Mouse (Mus musculus): ENCODE results near the gene Klf12. TPM values are rescaled to one million over a fixed set of nuclear protein-coding genes. Genes with fewer than 3 reads are reported as not detected.
"Not testable (repeated sequence)": the region's sequence is repeated elsewhere in the genome, so short reads cannot be mapped to it uniquely, and the experiment has no call there.

Klf12 gene
- polyA plus RNA-seq, 1 experiment from 2014 or later, result 13.2 TPM

- H3K9me3 ChIP-seq (replicated peaks), result no peaks in the 10 kb centered on the region
- H3K27me3 ChIP-seq, result no peaks in the 10 kb centered on the region
- WGBS, result 18% methylated on average over 7 of the region's 7 CpGs
- no peaks in the 10 kb centered on the region for H3K4me1 ChIP-seq
- H3K36me3 ChIP-seq, result no peaks in the 10 kb centered on the region
- H3K4me3 ChIP-seq (replicated peaks), result no peak overlapping the region
- H3K27ac ChIP-seq, result no peak overlapping the region
- H3K4me2 ChIP-seq, result no peak overlapping the region
- no peak overlapping the region for H3K9ac ChIP-seq
- peak; percentile 88 for ATAC-seq (replicated peaks; ENCODE audit: low FRiP score)
Observed at GRCm38 (mm10) chr14:99894708-99895383, 389.6 kb downstream of the Klf12 start.

DNA sequence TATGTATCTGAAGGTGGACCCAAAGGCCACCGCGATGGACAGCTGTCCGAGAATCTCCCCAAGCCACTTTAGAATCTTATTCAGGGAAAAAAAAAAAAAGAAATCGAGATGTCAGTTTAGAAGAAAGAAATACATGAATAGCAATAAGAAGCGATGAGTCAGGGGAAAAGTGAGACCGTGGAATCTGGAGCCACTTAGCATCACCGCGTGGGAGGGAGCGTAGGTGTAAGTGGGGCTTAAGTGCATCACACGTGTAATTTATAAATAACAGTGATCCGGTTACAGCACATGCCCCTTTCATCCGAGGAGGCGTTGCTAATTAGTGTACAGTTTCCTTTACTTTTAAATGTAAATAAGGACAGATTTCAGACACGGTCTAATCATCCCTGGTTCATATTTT, 390.4 kb downstream of the Klf12 start:
- no peak overlapping the region for H3K27ac ChIP-seq
- no peak overlapping the region for H3K9ac ChIP-seq
- no peaks in the 10 kb centered on the region for H3K36me3 ChIP-seq
- H3K4me1 ChIP-seq, result no peaks in the 10 kb centered on the region
- WGBS, result 64% methylated on average over 14 of the region's 14 CpGs
- H3K9me3 ChIP-seq (replicated peaks), result no peaks in the 10 kb centered on the region
- ATAC-seq (replicated peaks; ENCODE audit: low FRiP score), result no peak
- no peak overlapping the region for H3K4me3 ChIP-seq (replicated peaks)
- no peaks in the 10 kb centered on the region for H3K27me3 ChIP-seq
- H3K4me2 ChIP-seq, result no peak overlapping the region

DNA sequence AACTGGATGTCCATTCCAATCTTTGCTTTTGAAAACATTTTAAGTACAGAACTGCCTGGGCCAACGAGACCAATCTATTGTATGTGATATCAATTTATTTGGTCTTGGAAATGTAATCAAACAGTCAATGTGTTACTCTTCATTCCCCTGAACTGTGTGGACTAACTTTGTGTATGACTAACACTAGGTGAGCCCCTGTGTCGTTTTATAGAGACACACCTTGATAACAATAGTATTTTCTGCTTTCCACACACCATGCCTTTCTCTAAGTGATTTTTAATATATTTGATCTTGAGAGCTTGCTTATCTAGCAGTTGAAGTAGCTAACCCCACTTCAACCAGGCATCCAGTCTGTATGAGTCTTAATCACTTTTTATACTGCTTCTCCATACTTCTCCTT, 398.0 kb downstream of the Klf12 start:
- Histone ChIP-seq H3K4me1 (no peaks in the 10 kb centered on the region), H3K27me3 (no peaks in the 10 kb centered on the region), H3K27ac (no peak overlapping the region), H3K36me3 (no peaks in the 10 kb centered on the region), H3K9me3 (replicated peaks) (no peaks in the 10 kb centered on the region), H3K4me2 (no peak overlapping the region), H3K4me3 (replicated peaks) (no peak overlapping the region), H3K9ac (no peak overlapping the region)
- 84% methylated on average over 2 of the region's 2 CpGs for WGBS
- no peak for ATAC-seq (replicated peaks; ENCODE audit: low FRiP score)

- no peak for ATAC-seq (replicated peaks; ENCODE audit: low FRiP score)
Observed at GRCm38 (mm10) chr14:99885562-99885961, 398.9 kb downstream of the Klf12 start.

GRCm38 (mm10) chr14:99885128-99885527, 399.4 kb downstream of the Klf12 start:
- Histone ChIP-seq H3K9ac (no peak overlapping the region), H3K27me3 (no peaks in the 10 kb centered on the region), H3K27ac (no peak overlapping the region), H3K36me3 (no peaks in the 10 kb centered on the region), H3K4me3 (replicated peaks) (no peak overlapping the region), H3K4me2 (no peak overlapping the region), H3K4me1 (no peaks in the 10 kb centered on the region), H3K9me3 (replicated peaks) (no peaks in the 10 kb centered on the region)
- ATAC-seq (replicated peaks; ENCODE audit: low FRiP score), result no peak
- 54% methylated on average over 4 of the region's 4 CpGs for WGBS

More at GRCm38 (mm10) chr14:99885562-99885961, 398.9 kb downstream of the Klf12 start:
- Histone ChIP-seq H3K9me3 (replicated peaks) (no peaks in the 10 kb centered on the region), H3K27me3 (no peaks in the 10 kb centered on the region), H3K9ac (no peak overlapping the region), H3K27ac (no peak overlapping the region), H3K4me2 (no peak overlapping the region), H3K4me1 (no peaks in the 10 kb centered on the region), H3K36me3 (no peaks in the 10 kb centered on the region), H3K4me3 (replicated peaks) (no peak overlapping the region)
- WGBS, result 53% methylated on average over 2 of the region's 2 CpGs

- H3K9me3 ChIP-seq (replicated peaks), result no peaks in the 10 kb centered on the region
- H3K36me3 ChIP-seq, result peaks cover 7% of the 10 kb centered on the region
- ATAC-seq (replicated peaks; ENCODE audit: low FRiP score), result no peak
- no peak overlapping the region for H3K4me2 ChIP-seq
- no peaks in the 10 kb centered on the region for H3K27me3 ChIP-seq
- no peak overlapping the region for H3K9ac ChIP-seq
- no peak overlapping the region for H3K4me3 ChIP-seq (replicated peaks)
- H3K27ac ChIP-seq, result no peak overlapping the region
- 88% methylated on average over 5 of the region's 5 CpGs for WGBS
- H3K4me1 ChIP-seq, result no peaks in the 10 kb centered on the region
Observed at GRCm38 (mm10) chr14:99876791-99877578, 407.5 kb downstream of the Klf12 start.

GRCm38 (mm10) chr14:99873725-99874124, 410.8 kb downstream of the Klf12 start:
- ATAC-seq (replicated peaks; ENCODE audit: low FRiP score), result no peak
- no peaks in the 10 kb centered on the region for H3K27me3 ChIP-seq
- H3K4me1 ChIP-seq, result no peaks in the 10 kb centered on the region
- H3K4me3 ChIP-seq (replicated peaks), result no peak overlapping the region
- H3K9ac ChIP-seq, result no peak overlapping the region
- H3K9me3 ChIP-seq (replicated peaks), result no peaks in the 10 kb centered on the region
- H3K36me3 ChIP-seq, result peaks cover 7% of the 10 kb centered on the region
- no peak overlapping the region for H3K4me2 ChIP-seq
- no peak overlapping the region for H3K27ac ChIP-seq
- WGBS, result 91% methylated on average over 5 of the region's 5 CpGs

DNA sequence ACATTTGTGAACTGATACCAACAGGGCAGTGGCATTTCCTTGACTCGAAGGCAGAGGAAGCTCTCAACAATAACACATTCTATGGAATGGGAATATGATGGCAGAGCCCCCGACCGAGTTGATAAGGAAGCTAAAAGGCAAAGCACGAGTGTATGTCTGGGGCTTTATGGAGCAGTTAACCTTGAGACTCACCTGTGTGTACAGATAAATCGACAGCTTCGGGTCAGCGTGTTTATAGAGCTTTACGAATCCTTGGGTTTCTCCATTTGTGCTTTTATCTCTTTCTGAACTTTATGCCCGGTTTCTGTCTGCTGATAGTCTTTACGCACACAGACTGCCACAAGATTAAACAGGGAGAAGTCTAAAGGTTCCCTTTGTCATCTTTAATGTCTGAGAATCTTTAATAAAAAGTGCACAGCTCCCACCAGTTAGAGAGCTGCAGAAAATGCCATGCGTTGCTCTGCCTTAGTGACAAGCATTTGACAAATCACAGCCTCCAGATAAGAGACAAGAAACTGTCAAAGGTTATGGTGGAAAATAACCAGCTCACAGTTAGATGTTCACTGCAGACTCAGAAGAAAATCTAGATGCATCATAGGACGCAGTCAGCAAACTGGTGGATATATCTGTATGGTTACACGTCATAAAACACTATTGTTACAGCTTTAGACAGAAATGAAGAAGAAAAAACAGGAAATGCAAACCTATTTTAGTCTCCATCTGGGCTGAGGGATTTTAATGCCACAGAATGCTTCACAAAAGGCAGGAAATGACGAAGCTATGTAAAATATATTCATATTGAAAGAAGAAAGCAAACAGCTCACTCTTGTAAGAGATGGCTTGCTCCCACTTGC, 428.1 kb downstream of the Klf12 start:
- no peak overlapping the region for H3K27ac ChIP-seq
- H3K4me1 ChIP-seq, result no peaks in the 10 kb centered on the region
- H3K9ac ChIP-seq, result no peak overlapping the region
- WGBS, result 64% methylated on average over 14 of the region's 14 CpGs
- ATAC-seq (replicated peaks; ENCODE audit: low FRiP score), result no peak
- H3K4me2 ChIP-seq, result no peak overlapping the region
- H3K4me3 ChIP-seq (replicated peaks), result no peak overlapping the region
- H3K9me3 ChIP-seq (replicated peaks), result no peaks in the 10 kb centered on the region
- no peaks in the 10 kb centered on the region for H3K27me3 ChIP-seq
- no peaks in the 10 kb centered on the region for H3K36me3 ChIP-seq

GRCm38 (mm10) chr14:99854467-99854807, 430.0 kb downstream of the Klf12 start:
- not testable (repeated sequence) for H3K4me1 ChIP-seq; ATAC-seq (replicated peaks; ENCODE audit: low FRiP score); H3K4me2 ChIP-seq; H3K9me3 ChIP-seq (replicated peaks); H3K4me3 ChIP-seq (replicated peaks); H3K36me3 ChIP-seq; H3K27me3 ChIP-seq; H3K9ac ChIP-seq; H3K27ac ChIP-seq

- not testable (repeated sequence) for H3K27me3 ChIP-seq; H3K4me1 ChIP-seq; H3K9me3 ChIP-seq (replicated peaks); H3K4me3 ChIP-seq (replicated peaks); H3K27ac ChIP-seq; H3K4me2 ChIP-seq; H3K9ac ChIP-seq; H3K36me3 ChIP-seq; ATAC-seq (replicated peaks; ENCODE audit: low FRiP score)
- 54% methylated on average over 4 of the region's 4 CpGs for WGBS
Observed at GRCm38 (mm10) chr14:99853769-99854466, 430.6 kb downstream of the Klf12 start.

DNA sequence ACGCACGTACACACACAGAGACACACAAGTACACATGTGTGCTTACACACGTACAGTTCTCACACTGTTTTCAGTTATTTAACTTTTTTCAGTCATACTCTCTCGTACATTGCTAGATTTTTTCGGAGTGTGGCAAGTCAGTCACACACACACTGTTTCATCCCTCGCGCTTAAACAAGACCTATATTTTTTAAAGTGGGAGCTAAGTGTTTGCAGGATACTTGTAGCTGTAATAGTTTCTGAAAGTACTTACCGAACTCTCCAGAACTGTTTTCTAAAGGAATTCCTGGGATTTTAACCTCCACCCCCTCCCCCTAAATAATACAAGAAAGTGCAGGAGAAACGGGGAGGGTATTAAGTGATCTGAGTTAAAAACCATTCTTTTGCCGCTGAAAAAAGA, 434.1 kb downstream of the Klf12 start:
- 81% methylated on average over 10 of the region's 10 CpGs for WGBS
- Histone ChIP-seq H3K9ac (no peak overlapping the region), H3K27me3 (no peaks in the 10 kb centered on the region), H3K4me1 (no peaks in the 10 kb centered on the region), H3K9me3 (replicated peaks) (no peaks in the 10 kb centered on the region), H3K4me2 (no peak overlapping the region), H3K27ac (no peak overlapping the region), H3K36me3 (no peaks in the 10 kb centered on the region), H3K4me3 (replicated peaks) (no peak overlapping the region)
- ATAC-seq (replicated peaks; ENCODE audit: low FRiP score), result no peak

DNA sequence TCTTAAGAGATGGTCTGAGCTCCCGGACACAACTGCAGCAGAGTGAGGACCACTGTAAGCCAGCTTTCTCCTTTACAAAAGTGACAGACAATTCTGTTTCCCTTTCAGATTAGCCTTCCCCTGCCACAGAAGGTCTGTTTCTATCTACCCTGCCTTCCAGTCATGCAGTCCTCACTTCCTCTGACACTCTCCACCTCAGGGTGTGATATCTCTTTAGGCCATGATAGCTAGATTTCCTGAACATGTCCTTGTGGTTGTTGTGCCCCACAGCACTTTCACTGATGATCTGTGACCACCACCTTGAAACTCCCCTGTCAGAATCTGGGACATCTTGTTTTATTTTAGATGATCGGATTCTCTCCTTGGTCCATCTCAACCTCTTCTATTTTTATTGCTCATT, 437.0 kb downstream of the Klf12 start:
- WGBS, result 90% methylated on average over 2 of the region's 2 CpGs
- H3K27me3 ChIP-seq, result no peaks in the 10 kb centered on the region

More for the DNA sequence above, 437.0 kb downstream of the Klf12 start:
- no peak overlapping the region for H3K27ac ChIP-seq
- H3K36me3 ChIP-seq, result no peaks in the 10 kb centered on the region
- no peaks in the 10 kb centered on the region for H3K4me1 ChIP-seq
- no peak for ATAC-seq (replicated peaks; ENCODE audit: low FRiP score)
- H3K9ac ChIP-seq, result no peak overlapping the region
- no peaks in the 10 kb centered on the region for H3K9me3 ChIP-seq (replicated peaks)
- no peak overlapping the region for H3K4me3 ChIP-seq (replicated peaks)
- H3K4me2 ChIP-seq, result no peak overlapping the region
